Mouse (Mus musculus): Measurements from ENCODE around the gene Irak1bp1.

DNA sequence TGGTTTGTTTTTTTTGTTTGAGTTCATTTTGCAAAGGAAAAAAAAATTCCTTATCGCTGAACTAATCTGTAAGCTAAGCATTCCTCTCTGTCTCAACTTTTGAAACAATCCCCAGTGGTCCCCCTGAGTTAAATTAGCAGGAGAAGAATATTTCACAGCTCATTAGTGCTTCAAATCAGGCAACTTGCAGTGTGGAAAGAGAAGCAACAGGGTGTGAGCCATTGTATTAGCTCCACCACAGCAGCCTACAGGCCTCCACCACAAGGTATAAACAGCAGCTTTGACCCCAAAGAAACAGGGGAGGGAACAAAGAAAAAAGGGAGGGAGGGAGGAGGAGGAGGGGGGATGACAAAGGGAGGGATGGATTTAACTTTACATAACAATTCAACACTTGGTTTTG is 22.2 kb upstream of the Irak1bp1 start:
- TF ChIP-seq CTCF (IDR thresholded peaks at IDR 0.05; ENCODE audit: borderline replicate concordance, insufficient read depth, low read length) (no peak), POLR2A (IDR thresholded peaks at IDR 0.05; ENCODE audit: low read depth, low read length) (no peak)
